Mouse (Mus musculus): ENCODE results near the gene Oxt. TPM values are rescaled to one million over a fixed set of nuclear protein-coding genes. Genes with fewer than 3 reads are reported as not detected.
"Not testable (repeated sequence)": the region's sequence is repeated elsewhere in the genome, so short reads cannot be mapped to it uniquely, and the experiment has no call there.

Gene Oxt
- polyA plus RNA-seq, 1 experiment from 2014 or later = not detected

DNA sequence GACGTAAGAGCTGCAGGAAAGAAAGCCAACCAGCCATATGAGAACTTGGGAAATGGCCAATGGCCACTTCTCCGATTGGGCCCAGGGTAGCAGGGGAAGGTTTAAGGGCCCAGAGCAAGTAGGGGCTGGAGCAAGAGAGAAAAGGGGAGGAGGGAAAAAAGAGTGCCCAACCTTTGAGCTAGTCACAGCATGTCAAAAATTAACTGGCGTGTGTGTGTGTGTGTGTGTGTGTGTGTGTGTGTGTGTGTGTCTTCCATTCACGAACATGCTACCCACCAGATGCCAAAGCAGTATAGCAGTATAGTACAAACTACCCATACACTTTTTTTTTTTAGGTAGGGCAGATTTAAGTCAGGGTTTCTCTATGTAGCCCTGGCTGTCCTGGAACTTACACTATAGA is 7.1 kb upstream of the Oxt start:
- ATAC-seq (ENCODE audit: insufficient number of reproducible peaks, low FRiP score, low TSS enrichment, low read depth) (no peak), DNase-seq (ENCODE audit: low spot score) (no peak)
- H3K9me3 ChIP-seq (ENCODE audit: control insufficient read depth, low read length) = no peaks in the 10 kb centered on the region
- no peak overlapping the region for H3K4me3 ChIP-seq (ENCODE audit: low read depth, low read length)
- peaks cover 7% of the 10 kb centered on the region; the same call in 1 of the 2 replicates for H3K4me1 ChIP-seq (ENCODE audit: control insufficient read depth, insufficient read depth, low read length)
- H3K9ac ChIP-seq (ENCODE audit: low read length) = no peak overlapping the region
- no peak overlapping the region for H3K27ac ChIP-seq (replicated peaks; ENCODE audit: low read depth, low read length)
- H3K27me3 ChIP-seq (ENCODE audit: control insufficient read depth, insufficient read depth, low read length) = no peaks in the 10 kb centered on the region; the same call in 1 of the 2 replicates
- whole genome bisulfite sequencing = 72% methylated on average over 4 of the region's 4 CpGs
- peaks cover 3% of the 10 kb centered on the region; the same call in 1 of the 2 replicates for H3K36me3 ChIP-seq (ENCODE audit: control insufficient read depth, insufficient read depth, low read length)
- no peak overlapping the region for H3K4me2 ChIP-seq (ENCODE audit: low read depth, severe bottlenecking)

DNA sequence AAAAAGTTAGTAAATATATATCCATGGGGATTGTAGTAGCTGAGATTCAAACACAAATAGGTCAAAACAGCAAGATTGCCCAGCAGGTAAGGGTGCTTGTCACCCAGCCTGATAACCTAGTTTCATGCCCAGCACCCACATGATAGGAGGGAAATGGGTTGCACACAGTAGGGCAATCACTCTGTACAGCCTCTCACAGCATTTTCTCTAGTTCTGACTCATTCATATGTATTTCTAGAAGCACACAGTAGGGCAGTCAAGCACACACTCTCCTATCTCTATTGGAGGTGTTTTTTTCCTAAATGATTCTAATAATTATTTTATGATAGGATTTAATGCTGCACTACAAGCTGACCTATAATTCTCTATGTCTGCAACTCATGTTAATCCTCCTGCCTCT is 6.0 kb upstream of the Oxt start:
- Histone ChIP-seq H3K4me3 (ENCODE audit: low read depth, low read length) (no peak overlapping the region), H3K4me2 (ENCODE audit: low read depth, severe bottlenecking) (no peak overlapping the region), H3K4me1 (ENCODE audit: control insufficient read depth, insufficient read depth, low read length) (no peaks in the 10 kb centered on the region; the same call in 1 of the 2 replicates), H3K9ac (ENCODE audit: low read length) (no peak overlapping the region), H3K36me3 (ENCODE audit: control insufficient read depth, insufficient read depth, low read length) (peaks cover 3% of the 10 kb centered on the region; the same call in 1 of the 2 replicates), H3K9me3 (ENCODE audit: control insufficient read depth, low read length) (no peaks in the 10 kb centered on the region), H3K27me3 (ENCODE audit: control insufficient read depth, insufficient read depth, low read length) (no peaks in the 10 kb centered on the region; the same call in none of the 2 replicates), H3K27ac (replicated peaks; ENCODE audit: low read depth, low read length) (no peak overlapping the region)
- DNase-seq (ENCODE audit: low spot score) (no peak), ATAC-seq (ENCODE audit: insufficient number of reproducible peaks, low FRiP score, low TSS enrichment, low read depth) (no peak)

DNA sequence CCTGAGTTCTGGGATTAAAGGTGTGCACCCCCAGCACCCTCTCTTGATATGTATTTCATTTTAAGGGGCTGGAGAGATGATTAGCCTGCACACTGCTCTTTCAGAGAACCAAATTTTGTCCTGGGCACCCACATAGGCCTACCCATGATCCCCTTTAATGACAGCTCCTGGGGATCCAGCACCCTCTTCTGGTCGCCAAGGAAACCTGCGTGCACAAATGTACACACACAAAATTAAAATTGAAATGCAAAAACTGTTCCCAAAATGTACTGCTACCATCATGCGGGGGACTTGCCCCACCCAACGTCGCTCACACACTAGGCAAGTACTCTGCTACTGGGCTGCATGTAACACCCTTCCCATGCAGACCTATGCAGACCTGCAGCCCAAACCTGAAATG is 1.0 kb upstream of the Oxt start:
- no peak for DNase-seq (ENCODE audit: low spot score)
- H3K4me2 ChIP-seq (ENCODE audit: low read depth, severe bottlenecking) = no peak overlapping the region
- no peaks in the 10 kb centered on the region for H3K36me3 ChIP-seq (ENCODE audit: control insufficient read depth, insufficient read depth, low read length)
- ATAC-seq (ENCODE audit: insufficient number of reproducible peaks, low FRiP score, low TSS enrichment, low read depth) = no peak
- H3K4me1 ChIP-seq (ENCODE audit: control insufficient read depth, insufficient read depth, low read length) = 0 out of 2 replicates have a peak, but pooled peaks cover 4% of the 10 kb centered on the region
- no peak overlapping the region for H3K4me3 ChIP-seq (ENCODE audit: low read depth, low read length)
- no peaks in the 10 kb centered on the region for H3K9me3 ChIP-seq (ENCODE audit: control insufficient read depth, low read length)
- WGBS = 84% methylated on average over 5 of the region's 5 CpGs
- H3K9ac ChIP-seq (ENCODE audit: low read length) = no peak overlapping the region
- no peak overlapping the region for H3K27ac ChIP-seq (replicated peaks; ENCODE audit: low read depth, low read length)
- H3K27me3 ChIP-seq (ENCODE audit: control insufficient read depth, insufficient read depth, low read length) = peaks cover 46% of the 10 kb centered on the region

DNA sequence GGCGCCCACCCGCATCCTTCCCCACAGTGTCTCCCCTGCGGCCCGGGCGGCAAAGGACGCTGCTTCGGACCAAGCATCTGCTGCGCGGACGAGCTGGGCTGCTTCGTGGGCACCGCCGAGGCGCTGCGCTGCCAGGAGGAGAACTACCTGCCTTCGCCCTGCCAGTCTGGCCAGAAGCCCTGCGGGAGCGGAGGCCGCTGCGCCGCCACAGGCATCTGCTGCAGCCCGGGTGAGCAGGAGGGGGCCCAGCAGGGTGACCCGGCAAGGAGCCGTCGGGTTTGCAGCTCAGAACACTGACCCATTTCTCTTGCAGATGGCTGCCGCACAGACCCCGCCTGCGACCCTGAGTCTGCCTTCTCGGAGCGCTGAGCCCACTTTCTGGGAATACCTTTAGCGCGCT is 591 bp downstream of the Oxt start:
- WGBS = 2% methylated on average over 32 of the region's 32 CpGs

DNA sequence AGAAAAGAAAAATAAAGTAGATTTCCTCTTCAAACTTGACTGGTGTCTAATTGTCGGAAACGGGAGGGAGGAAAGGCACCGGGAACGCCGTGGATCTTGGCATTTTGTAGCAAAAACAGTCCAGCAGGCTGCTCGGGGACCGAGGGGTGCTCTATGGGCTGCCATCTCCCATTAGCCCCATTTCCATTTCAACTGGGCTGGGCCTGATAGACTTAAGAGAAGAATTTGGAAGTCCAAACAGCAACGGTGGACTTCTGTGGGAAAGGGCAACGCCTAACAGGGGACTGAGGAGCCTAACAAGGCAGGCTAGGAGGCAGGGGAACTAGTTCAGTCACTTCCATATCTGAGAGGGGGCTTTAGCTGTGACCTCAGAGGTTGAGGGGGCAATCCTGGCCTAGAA is 1.0 kb downstream of the Oxt start:
- H3K4me2 ChIP-seq (ENCODE audit: low read depth, severe bottlenecking) = no peak overlapping the region; the same call in 1 of the 2 replicates
- no peaks in the 10 kb centered on the region for H3K9me3 ChIP-seq (ENCODE audit: control insufficient read depth, low read length)
- H3K36me3 ChIP-seq (ENCODE audit: control insufficient read depth, insufficient read depth, low read length) = no peaks in the 10 kb centered on the region
- ATAC-seq (ENCODE audit: insufficient number of reproducible peaks, low FRiP score, low TSS enrichment, low read depth) (no peak), DNase-seq (ENCODE audit: low spot score) (peak; percentile 44)
- H3K27me3 ChIP-seq (ENCODE audit: control insufficient read depth, insufficient read depth, low read length) = peaks cover 67% of the 10 kb centered on the region
- no peak overlapping the region for H3K4me3 ChIP-seq (ENCODE audit: low read depth, low read length)
- 0 out of 2 replicates have a peak, but pooled peaks cover 4% of the 10 kb centered on the region for H3K4me1 ChIP-seq (ENCODE audit: control insufficient read depth, insufficient read depth, low read length)
- no peak overlapping the region for H3K27ac ChIP-seq (replicated peaks; ENCODE audit: low read depth, low read length)
- H3K9ac ChIP-seq (ENCODE audit: low read length) = no peak overlapping the region
- 3% methylated on average over 9 of the region's 9 CpGs for WGBS

More for the DNA sequence above, 591 bp downstream of the Oxt start:
- H3K36me3 ChIP-seq (ENCODE audit: control insufficient read depth, insufficient read depth, low read length); H3K9ac ChIP-seq (ENCODE audit: low read length); ATAC-seq (ENCODE audit: insufficient number of reproducible peaks, low FRiP score, low TSS enrichment, low read depth); H3K4me1 ChIP-seq (ENCODE audit: control insufficient read depth, insufficient read depth, low read length); H3K9me3 ChIP-seq (ENCODE audit: control insufficient read depth, low read length); H3K27ac ChIP-seq (replicated peaks; ENCODE audit: low read depth, low read length): not testable (repeated sequence)
- peak; percentile 49 for DNase-seq (ENCODE audit: low spot score)
- Histone ChIP-seq H3K27me3 (ENCODE audit: control insufficient read depth, insufficient read depth, low read length) (peaks cover 62% of the 10 kb centered on the region), H3K4me2 (ENCODE audit: low read depth, severe bottlenecking) (peak overlapping the region; percentile 41), H3K4me3 (ENCODE audit: low read depth, low read length) (peak overlapping the region; percentile 20)

DNA sequence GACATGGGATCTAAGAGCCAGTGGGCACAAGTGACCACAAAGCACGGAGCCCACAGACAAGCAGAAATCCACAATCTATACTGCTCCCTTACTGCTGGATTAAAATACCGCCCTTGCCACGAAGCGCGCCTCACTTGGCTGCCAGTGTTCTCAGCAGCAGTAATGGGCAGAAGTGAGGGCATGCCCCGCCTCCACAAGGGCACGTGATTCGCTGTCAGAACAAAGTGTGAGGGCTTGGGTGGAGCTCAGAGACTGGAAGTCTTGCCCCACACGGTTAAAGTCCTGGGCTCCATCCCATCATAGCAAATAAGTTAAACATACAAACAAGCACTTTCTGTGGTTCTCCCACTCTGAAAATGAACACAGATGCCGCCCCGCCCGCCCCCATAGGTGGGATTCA is 1.7 kb downstream of the Oxt start:
- Histone ChIP-seq H3K4me3 (ENCODE audit: low read depth, low read length) (0 out of 2 replicates have a peak overlapping the region, but pooled peaks have one; percentile 5), H3K4me2 (ENCODE audit: low read depth, severe bottlenecking) (no peak overlapping the region), H3K27ac (replicated peaks; ENCODE audit: low read depth, low read length) (no peak overlapping the region), H3K9me3 (ENCODE audit: control insufficient read depth, low read length) (no peaks in the 10 kb centered on the region), H3K4me1 (ENCODE audit: control insufficient read depth, insufficient read depth, low read length) (0 out of 2 replicates have a peak, but pooled peaks cover 4% of the 10 kb centered on the region), H3K27me3 (ENCODE audit: control insufficient read depth, insufficient read depth, low read length) (peaks cover 71% of the 10 kb centered on the region), H3K9ac (ENCODE audit: low read length) (no peak overlapping the region), H3K36me3 (ENCODE audit: control insufficient read depth, insufficient read depth, low read length) (no peaks in the 10 kb centered on the region)
- ATAC-seq (ENCODE audit: insufficient number of reproducible peaks, low FRiP score, low TSS enrichment, low read depth) (no peak; the same call in 1 of the 2 replicates), DNase-seq (ENCODE audit: low spot score) (peak; percentile 55)
- 3% methylated on average over 12 of the region's 12 CpGs for WGBS

DNA sequence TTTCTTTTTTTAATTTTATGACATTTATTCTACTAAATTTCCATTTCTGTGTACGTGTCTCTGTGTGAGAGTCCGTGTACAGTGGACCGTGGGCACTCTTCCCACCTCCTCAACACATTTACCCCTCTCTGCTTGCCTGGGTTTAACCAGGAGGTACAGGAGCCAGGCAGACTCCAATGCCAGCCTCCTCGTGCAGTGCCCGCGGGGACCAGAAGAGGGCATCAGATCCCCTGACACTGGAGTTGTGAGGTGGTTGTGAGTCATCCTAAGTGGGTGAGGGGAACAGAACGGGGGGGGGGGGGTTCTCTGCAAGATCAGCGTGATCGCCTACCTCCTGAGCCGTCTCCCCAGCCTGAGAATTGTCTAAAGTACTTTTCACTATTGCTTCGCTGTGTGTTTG is 2.2 kb downstream of the Oxt start:
- peak; percentile 81 for DNase-seq (ENCODE audit: low spot score)
- 15% methylated on average over 11 of the region's 11 CpGs for WGBS
- H3K27me3 ChIP-seq (ENCODE audit: control insufficient read depth, insufficient read depth, low read length) = peaks cover 76% of the 10 kb centered on the region

DNA sequence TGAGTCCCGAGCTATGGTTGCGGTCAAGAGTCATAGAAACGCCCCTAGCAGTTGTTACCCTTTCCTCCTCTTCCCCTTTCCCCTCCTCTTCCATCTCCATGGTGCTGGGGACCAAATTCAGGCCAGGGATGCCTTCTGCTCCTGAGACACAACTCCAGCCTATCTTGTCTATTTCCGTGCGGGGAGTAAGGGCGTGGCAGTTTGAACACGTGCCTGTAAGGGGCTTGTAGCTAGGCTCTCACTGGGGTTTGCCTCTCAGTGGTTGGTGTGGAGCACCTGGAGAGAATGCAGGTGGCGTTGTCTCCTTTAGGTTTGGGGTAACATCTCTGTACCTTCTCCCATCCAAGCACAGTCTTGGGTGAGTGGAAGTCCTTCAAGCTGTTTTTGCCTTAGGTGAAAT is 3.8 kb downstream of the Oxt start:
- ATAC-seq (ENCODE audit: insufficient number of reproducible peaks, low FRiP score, low TSS enrichment, low read depth) (no peak), DNase-seq (ENCODE audit: low spot score) (no peak)
- 6% methylated on average over 8 of the region's 8 CpGs for WGBS
- 0 out of 2 replicates have a peak, but pooled peaks cover 4% of the 10 kb centered on the region for H3K4me1 ChIP-seq (ENCODE audit: control insufficient read depth, insufficient read depth, low read length)
- no peak overlapping the region for H3K9ac ChIP-seq (ENCODE audit: low read length)
- H3K36me3 ChIP-seq (ENCODE audit: control insufficient read depth, insufficient read depth, low read length) = no peaks in the 10 kb centered on the region
- H3K4me3 ChIP-seq (ENCODE audit: low read depth, low read length) = no peak overlapping the region
- no peak overlapping the region for H3K27ac ChIP-seq (replicated peaks; ENCODE audit: low read depth, low read length)
- H3K4me2 ChIP-seq (ENCODE audit: low read depth, severe bottlenecking) = no peak overlapping the region
- H3K27me3 ChIP-seq (ENCODE audit: control insufficient read depth, insufficient read depth, low read length) = peaks cover 76% of the 10 kb centered on the region
- H3K9me3 ChIP-seq (ENCODE audit: control insufficient read depth, low read length) = no peaks in the 10 kb centered on the region

More for the DNA sequence above, 2.2 kb downstream of the Oxt start:
- H3K9ac ChIP-seq (ENCODE audit: low read length) = no peak overlapping the region
- H3K9me3 ChIP-seq (ENCODE audit: control insufficient read depth, low read length) = no peaks in the 10 kb centered on the region
- H3K36me3 ChIP-seq (ENCODE audit: control insufficient read depth, insufficient read depth, low read length) = no peaks in the 10 kb centered on the region
- no peak overlapping the region for H3K4me2 ChIP-seq (ENCODE audit: low read depth, severe bottlenecking)
- H3K4me3 ChIP-seq (ENCODE audit: low read depth, low read length) = no peak overlapping the region
- no peak overlapping the region for H3K27ac ChIP-seq (replicated peaks; ENCODE audit: low read depth, low read length)
- ATAC-seq (ENCODE audit: insufficient number of reproducible peaks, low FRiP score, low TSS enrichment, low read depth) = no peak
- H3K4me1 ChIP-seq (ENCODE audit: control insufficient read depth, insufficient read depth, low read length) = 0 out of 2 replicates have a peak, but pooled peaks cover 4% of the 10 kb centered on the region

DNA sequence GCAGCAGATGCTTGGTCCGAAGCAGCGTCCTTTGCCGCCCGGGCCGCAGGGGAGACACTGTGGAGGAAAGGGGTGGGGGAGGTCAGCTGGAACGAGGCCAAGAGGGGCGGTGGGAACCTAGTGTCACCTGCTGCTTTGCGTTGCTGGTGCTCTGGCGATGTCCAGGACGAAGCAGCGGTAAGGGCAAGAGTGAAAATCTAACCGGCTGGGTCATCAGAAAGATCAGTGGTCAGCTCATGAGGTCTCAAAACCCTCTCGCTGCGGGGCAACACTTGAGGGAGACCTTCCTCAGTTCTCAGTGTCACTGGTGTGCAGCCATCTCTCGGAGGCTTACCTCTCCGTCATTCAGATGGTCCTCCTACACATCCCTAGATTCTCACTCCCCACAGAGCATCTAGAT is 5.2 kb downstream of the Oxt start:
- 3% methylated on average over 16 of the region's 16 CpGs for WGBS
- peaks cover 65% of the 10 kb centered on the region for H3K27me3 ChIP-seq (ENCODE audit: control insufficient read depth, insufficient read depth, low read length)
- H3K4me1 ChIP-seq (ENCODE audit: control insufficient read depth, insufficient read depth, low read length) = 0 out of 2 replicates have a peak, but pooled peaks cover 4% of the 10 kb centered on the region
- H3K4me2 ChIP-seq (ENCODE audit: low read depth, severe bottlenecking) = peak overlapping the region; percentile 41
- no peaks in the 10 kb centered on the region for H3K36me3 ChIP-seq (ENCODE audit: control insufficient read depth, insufficient read depth, low read length)
- H3K9me3 ChIP-seq (ENCODE audit: control insufficient read depth, low read length) = no peaks in the 10 kb centered on the region
- no peak for ATAC-seq (ENCODE audit: insufficient number of reproducible peaks, low FRiP score, low TSS enrichment, low read depth)
- no peak overlapping the region for H3K27ac ChIP-seq (replicated peaks; ENCODE audit: low read depth, low read length)
- H3K4me3 ChIP-seq (ENCODE audit: low read depth, low read length) = peak overlapping the region; percentile 21; the same call in 1 of the 2 replicates
- H3K9ac ChIP-seq (ENCODE audit: low read length) = no peak overlapping the region
- no peak for DNase-seq (ENCODE audit: low spot score)

Measured in limb, embryonic 11.5 days (tissue).